Mouse (Mus musculus): ENCODE results near the gene Gm49321. TPM values are rescaled to one million over a fixed set of nuclear protein-coding genes. Genes with fewer than 3 reads are reported as not detected.

Gm49321 gene
- 1 to 10 TPM; 2.4 to 5.3 TPM for total RNA-seq (2023)

DNA sequence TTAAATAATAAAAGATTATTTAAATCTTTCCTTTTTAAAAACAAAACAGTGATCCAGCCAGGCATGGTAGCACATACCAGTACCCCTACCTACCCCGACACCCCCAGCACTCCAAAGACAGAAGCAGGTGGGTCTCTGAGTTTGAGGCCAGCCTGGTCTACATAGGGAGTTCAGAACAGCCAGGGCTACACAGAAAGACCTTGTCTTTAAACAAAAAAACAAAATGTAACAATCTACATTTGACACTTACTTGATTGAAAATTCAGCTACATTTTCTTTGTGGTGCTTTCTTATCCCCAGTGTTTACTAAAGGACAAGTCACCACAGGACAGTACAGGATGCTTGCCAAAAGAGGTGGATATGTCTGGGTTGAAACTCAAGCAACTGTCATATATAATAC, at the start of gene Gm49321:
Gene Gm49321 (plus strand): TSS at position 301 of the 400 bp plus-strand sequence.

DNA sequence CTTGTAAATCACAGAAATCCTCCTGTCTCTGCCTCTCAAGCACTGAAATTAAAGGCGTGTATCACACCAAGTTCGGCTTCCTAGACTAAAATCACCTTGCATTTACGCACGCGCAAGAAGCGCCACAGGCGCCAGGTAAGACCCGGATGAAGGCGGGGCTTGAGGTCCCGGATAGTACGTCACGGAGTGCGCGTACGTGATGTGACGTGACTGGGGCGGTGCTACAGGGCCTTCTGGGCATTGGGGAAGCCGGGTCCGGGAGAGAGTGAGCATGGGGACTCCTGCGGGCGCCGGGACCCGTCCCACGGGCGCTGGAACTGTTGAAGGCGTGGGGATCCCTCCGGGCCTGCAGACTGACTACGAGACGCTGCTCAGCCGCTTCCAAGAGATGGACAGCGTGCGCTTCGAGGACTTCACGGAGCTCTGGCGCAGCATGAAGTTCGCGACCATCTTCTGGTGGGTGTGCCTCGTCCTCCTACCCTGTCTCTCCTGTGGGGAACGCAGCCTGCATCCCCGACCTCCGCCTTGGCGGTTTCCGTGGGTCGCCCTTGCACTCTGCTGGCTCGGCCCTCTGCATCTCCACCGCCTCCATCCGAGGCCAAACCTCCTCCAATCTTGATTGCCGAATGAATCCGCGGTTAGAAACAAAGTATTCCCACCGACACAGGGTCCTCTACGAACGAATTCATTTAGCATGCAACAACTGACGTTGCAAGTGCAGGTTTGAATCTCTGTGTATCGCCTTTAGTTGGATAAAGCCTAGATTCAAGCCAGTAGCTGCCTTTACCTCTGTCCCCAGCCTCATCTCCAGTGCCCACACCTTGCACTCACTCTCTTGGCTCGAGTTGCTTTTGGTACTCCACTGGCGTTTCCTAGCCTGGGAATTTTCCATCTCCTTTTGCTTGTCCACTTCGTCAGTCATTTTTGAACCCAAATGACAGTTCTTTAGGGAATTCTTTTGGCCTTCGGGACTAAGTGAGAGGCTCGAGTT, 27.1 kb downstream of the Gm49321 start, which contains the start of gene Snapc1:
Gene Snapc1 (plus strand): TSS at position 191 of the 991 bp plus-strand sequence.

DNA sequence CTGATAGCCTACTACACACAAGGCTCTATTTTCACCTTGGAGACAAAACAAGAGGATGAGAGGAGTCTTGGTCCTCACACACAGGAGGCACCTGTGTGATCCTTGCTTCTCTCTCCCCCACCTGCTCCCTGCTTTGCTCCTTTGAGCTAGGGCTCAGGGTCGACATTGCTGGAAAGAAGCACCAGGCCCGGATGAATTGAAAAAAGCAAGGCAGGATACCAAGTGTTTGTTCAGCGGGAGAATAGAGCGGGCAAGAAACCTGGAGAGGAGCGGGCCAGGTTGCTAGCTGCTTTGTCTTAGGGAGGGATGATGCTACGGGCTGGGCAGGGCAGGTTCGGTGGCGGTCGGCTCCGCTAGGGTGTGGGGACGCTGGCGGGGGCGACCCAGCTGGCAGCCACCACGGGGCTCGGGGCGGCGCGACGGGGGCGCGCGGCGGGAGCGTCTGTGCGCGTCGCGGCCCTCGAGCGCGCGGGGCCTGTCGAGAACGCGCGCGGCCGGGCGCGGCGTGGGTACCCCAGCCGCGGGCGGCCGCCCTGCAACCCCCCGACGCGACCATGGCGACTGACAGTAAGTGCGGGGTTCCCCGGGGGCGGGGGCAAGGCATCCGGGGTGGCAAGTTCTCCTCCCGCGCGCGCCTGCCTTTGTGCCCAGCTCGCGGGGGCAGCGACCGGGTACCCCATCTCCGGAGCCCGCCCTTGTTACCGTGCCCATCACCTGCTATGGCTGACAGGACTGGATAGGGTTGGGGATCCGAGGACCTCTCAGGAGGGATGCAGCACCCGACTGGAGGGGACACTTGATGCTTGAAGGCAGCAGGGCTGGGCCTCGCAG, 60.1 kb downstream of the Gm49321 start, which contains the start of gene Syt16:
Gene Syt16 (plus strand): TSS at position 365 of the 831 bp plus-strand sequence.

Other genes starting within 250 kb of the Gm49321 start
- 10 to 100 TPM; 55.4 to 72.4 TPM for gene Hif1a, start 36.3 kb upstream of the Gm49321 start, total RNA-seq (2023)
- gene Snapc1, start 26.8 kb downstream of the Gm49321 start, total RNA-seq (2023): 10 to 100 TPM; 11.3 to 15.6 TPM
- gene Syt16, start 60.0 kb downstream of the Gm49321 start, total RNA-seq (2023): not detected

Data from neutrophil, adult 59 days (primary cell).